Mouse (Mus musculus): ENCODE data around the gene Tpmt. TPM values are rescaled to one million over a fixed set of nuclear protein-coding genes. Genes with fewer than 3 reads are reported as not detected.

Tpmt gene
- total and polyA plus RNA-seq, 3 experiments: 1.6 to 3.6 (median 3.1) TPM

DNA sequence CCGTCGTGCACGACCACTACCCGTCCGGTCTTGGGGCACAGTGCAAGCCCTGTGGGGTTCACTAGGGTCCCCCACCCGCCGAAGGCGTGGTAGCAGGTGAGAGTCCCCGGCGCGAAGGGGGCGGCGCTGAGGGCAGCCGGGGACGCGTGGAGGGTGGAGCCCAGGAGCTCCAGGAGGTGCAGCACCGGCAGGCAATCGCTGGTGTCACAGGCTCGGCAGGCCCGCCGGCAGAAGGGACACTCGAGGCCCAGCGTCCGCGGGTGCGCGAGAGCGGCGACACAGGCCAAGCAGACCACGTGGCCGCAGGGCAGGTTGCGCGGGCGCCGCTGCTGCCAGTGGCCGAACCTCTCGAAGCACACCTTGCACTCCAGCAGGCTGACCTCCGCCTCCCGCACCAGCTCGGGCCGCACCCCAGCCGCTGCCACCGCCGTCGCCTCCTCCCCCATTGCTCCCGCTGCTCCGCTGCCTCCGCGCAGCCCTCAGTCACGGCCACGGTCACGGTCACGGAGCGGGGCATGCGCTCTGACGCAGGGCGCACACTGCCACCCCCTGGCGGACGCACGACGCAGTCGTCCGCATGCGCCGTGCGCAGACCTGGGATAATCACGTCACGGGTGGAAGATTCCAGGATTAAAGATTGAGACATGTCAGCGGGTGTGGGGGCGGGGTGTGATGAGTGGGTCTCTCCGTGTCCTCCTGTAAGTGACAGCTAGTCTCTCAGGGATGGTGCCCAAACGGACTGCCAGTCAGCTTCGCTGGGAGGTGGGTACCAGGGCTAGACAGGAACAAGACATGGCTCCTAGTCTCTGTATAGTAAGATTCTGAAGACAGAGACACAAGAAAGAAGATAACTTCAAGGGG, 30.0 kb downstream of the Tpmt start, which contains the start of gene Nhlrc1:
Gene Nhlrc1, minus strand, starts transcription at position 517 of the 861 bp plus-strand sequence.
- no peaks in the 10 kb centered on the region; a peak in 1 of 4 replicates for H3K4me1 ChIP-seq (ENCODE audit: control insufficient read depth in 1 of 2, insufficient read depth in 2 of 2)
- dilution Hi-C loops (cut with MboI; ENCODE audit: extremely low pct_ligation_motif_present, extremely low pct_unique_long_range_greater_than_20kb, low sequenced_read_pairs) (no loop called here), in situ Hi-C loops (cut with MboI; ENCODE audit: low pct_ligation_motif_present, low pct_unique_long_range_greater_than_20kb, low sequenced_read_pairs) (loop anchor here (10.0 kb wide), 1 partner anchor 170 kb away; no protein-coding TSS in a partner anchor)
- H3K36me3 ChIP-seq (replicated peaks in 1 of 2; ENCODE audit: control insufficient read depth in 1 of 2, insufficient read depth in 1 of 2, low read length in 1 of 2): no peaks in the 10 kb centered on the region
- no peak within 1 kb of the TSS for H3K4me3 ChIP-seq (replicated peaks in 1 of 3; ENCODE audit: low read depth in 2 of 3, low read length in 2 of 3, poor library complexity in 1 of 3)
- no peaks in the 10 kb centered on the region for H3K79me2 ChIP-seq (replicated peaks; ENCODE audit: control insufficient read depth, extremely low read depth, insufficient read depth, poor library complexity, severe bottlenecking)
- H3K27me3 ChIP-seq (replicated peaks): no peaks in the 10 kb centered on the region
- no peak for DNase-seq (ENCODE audit: extremely low read depth)
- no peak within 1 kb of the TSS for H3K9ac ChIP-seq (ENCODE audit: insufficient read depth, low read depth)
- TF ChIP-seq ZKSCAN1 (IDR thresholded peaks at IDR 0.05; ENCODE audit: borderline replicate concordance, low read depth, low read length): no peak
- no peak for TF ChIP-seq ZMIZ1 (IDR thresholded peaks at IDR 0.05; ENCODE audit: low read depth, low read length)
- no peak for TF ChIP-seq ZNF384 (IDR thresholded peaks at IDR 0.05; ENCODE audit: low read depth, low read length)
- TF ChIP-seq ZC3H11A (IDR thresholded peaks at IDR 0.05; ENCODE audit: low read depth, low read length): no peak
- no peak for TF ChIP-seq CTCF (conservative IDR thresholded peaks at IDR 0.05 in 1 of 2, IDR thresholded peaks at IDR 0.05 in 1 of 2; ENCODE audit: low read depth in 2 of 2, low read length in 2 of 2)
- TF ChIP-seq MAZ (IDR thresholded peaks at IDR 0.05; ENCODE audit: low read depth, low read length): no peak
- TF ChIP-seq BHLHE40 (IDR thresholded peaks at IDR 0.05; ENCODE audit: low read depth, low read length): no peak
- no peak for TF ChIP-seq POLR2A (IDR thresholded peaks at IDR 0.05; ENCODE audit: low read depth, low read length)
- no peak for TF ChIP-seq CHD1 (IDR thresholded peaks at IDR 0.05; ENCODE audit: low read depth, low read length)
- TF ChIP-seq NELFE (IDR thresholded peaks at IDR 0.05; ENCODE audit: low read depth, low read length): no peak
- TF ChIP-seq SIN3A (IDR thresholded peaks at IDR 0.05; ENCODE audit: low read length): no peak
- no peak for TF ChIP-seq HCFC1 (IDR thresholded peaks at IDR 0.05; ENCODE audit: low read depth, low read length)
- no peak for TF ChIP-seq IRF4 (IDR thresholded peaks at IDR 0.05; ENCODE audit: low read depth, low read length)
- TF ChIP-seq RAD21 (IDR thresholded peaks at IDR 0.05; ENCODE audit: low read depth, low read length): no peak
- TF ChIP-seq MAX (IDR thresholded peaks at IDR 0.05; ENCODE audit: low read length): no peak
- TF ChIP-seq RCOR1 (conservative IDR thresholded peaks at IDR 0.05; ENCODE audit: low read depth, low read length): no peak
- TF ChIP-seq SMC3 (IDR thresholded peaks at IDR 0.05; ENCODE audit: low read depth, low read length): no peak
- no peak for TF ChIP-seq ETS1 (conservative IDR thresholded peaks at IDR 0.05; ENCODE audit: low read depth, low read length)
- TF ChIP-seq MEF2A (IDR thresholded peaks at IDR 0.05; ENCODE audit: borderline replicate concordance, low read depth, low read length): no peak
- TF ChIP-seq KAT2A (IDR thresholded peaks at IDR 0.05; ENCODE audit: insufficient replicate concordance, low read length): no peak
- no peak within 1 kb of the TSS for H3K27ac ChIP-seq (ENCODE audit: insufficient read depth, low read depth)
- peaks cover 5% of the 10 kb centered on the region for H3K9me3 ChIP-seq (replicated peaks; ENCODE audit: low read length)
- H3K4me2 ChIP-seq (ENCODE audit: insufficient read depth, low read depth, poor library complexity, severe bottlenecking): no peak within 1 kb of the TSS

- Histone ChIP-seq H3K27me3 (replicated peaks) (no peaks in the 10 kb centered on the region), H3K79me2 (replicated peaks; ENCODE audit: control insufficient read depth, extremely low read depth, insufficient read depth, poor library complexity, severe bottlenecking) (no peaks in the 10 kb centered on the region), H3K9me3 (replicated peaks; ENCODE audit: low read length) (peaks cover 5% of the 10 kb centered on the region), H3K27ac (ENCODE audit: insufficient read depth, low read depth) (no peak overlapping the region), H3K4me2 (ENCODE audit: insufficient read depth, low read depth, poor library complexity, severe bottlenecking) (no peak overlapping the region), H3K9ac (ENCODE audit: insufficient read depth, low read depth) (no peak overlapping the region), H3K4me1 (ENCODE audit: control insufficient read depth in 1 of 2, insufficient read depth in 2 of 2) (no peaks in the 10 kb centered on the region; a peak in 1 of 4 replicates), H3K4me3 (replicated peaks in 1 of 3; ENCODE audit: low read depth in 2 of 3, low read length in 2 of 3, poor library complexity in 1 of 3) (no peak overlapping the region), H3K36me3 (replicated peaks in 1 of 2; ENCODE audit: control insufficient read depth in 1 of 2, insufficient read depth in 1 of 2, low read length in 1 of 2) (no peaks in the 10 kb centered on the region)
- dilution Hi-C loops (cut with MboI; ENCODE audit: extremely low pct_ligation_motif_present, extremely low pct_unique_long_range_greater_than_20kb, low sequenced_read_pairs): no loop called here
- in situ Hi-C loops (cut with MboI; ENCODE audit: low pct_ligation_motif_present, low pct_unique_long_range_greater_than_20kb, low sequenced_read_pairs): loop anchor here (10.0 kb wide), 1 partner anchor 169 kb away; no protein-coding TSS in a partner anchor
- TF ChIP-seq PAX5 (IDR thresholded peaks at IDR 0.05; ENCODE audit: low read length) (no peak), CHD1 (IDR thresholded peaks at IDR 0.05; ENCODE audit: low read depth, low read length) (no peak), MEF2A (IDR thresholded peaks at IDR 0.05; ENCODE audit: borderline replicate concordance, low read depth, low read length) (no peak), E2F4 (IDR thresholded peaks at IDR 0.05; ENCODE audit: insufficient replicate concordance, low read depth, low read length) (no peak), BHLHE40 (IDR thresholded peaks at IDR 0.05; ENCODE audit: low read depth, low read length) (no peak), ZKSCAN1 (IDR thresholded peaks at IDR 0.05; ENCODE audit: borderline replicate concordance, low read depth, low read length) (no peak), NRF1 (IDR thresholded peaks at IDR 0.05; ENCODE audit: low read depth, low read length) (no peak), MYC (IDR thresholded peaks at IDR 0.05; ENCODE audit: low read depth, low read length) (no peak), MAZ (IDR thresholded peaks at IDR 0.05; ENCODE audit: low read depth, low read length) (no peak), UBTF (IDR thresholded peaks at IDR 0.05; ENCODE audit: low read depth, low read length) (no peak), ZNF384 (IDR thresholded peaks at IDR 0.05; ENCODE audit: low read depth, low read length) (no peak), CHD2 (IDR thresholded peaks at IDR 0.05; ENCODE audit: low read length) (no peak), ZMIZ1 (IDR thresholded peaks at IDR 0.05; ENCODE audit: low read depth, low read length) (no peak), JUN (IDR thresholded peaks at IDR 0.05; ENCODE audit: insufficient read depth, low read depth, low read length) (no peak)
- DNase-seq (ENCODE audit: extremely low read depth): no peak
Measured at GRCm38 (mm10) chr13:47013740-47014139, 30.8 kb downstream of the Tpmt start.

Measured in CH12.LX (cell line).